Mouse (Mus musculus) liver, adult 2 months (tissue): ENCODE results near the gene Timp2. TPM values are rescaled to one million over a fixed set of nuclear protein-coding genes. Genes with fewer than 3 reads are reported as not detected.
"Not testable (repeated sequence)": the region's sequence is repeated elsewhere in the genome, so short reads cannot be mapped to it uniquely, and the experiment has no call there.

Experiments
- DNase-seq: peaks from one replicate; pipeline ENCODE4 v3.0.0-alpha.2; 2011; ENCODE audit warnings: low read depth, low spot score; ENCODE audit errors: extremely low read depth
- H3K27ac ChIP-seq: fragments of 200-500 bp; replicated peaks from 2 replicates; pipeline ENCODE4 v1.5.1; 2012; ENCODE audit warnings: low read depth, mild to moderate bottlenecking, control low read depth, inconsistent platforms, low read length; ENCODE audit not compliant: insufficient read depth
- H3K27me3 ChIP-seq: fragments of 200-500 bp; 2 replicates; pipeline ENCODE4 v1.6.1; 2012; ENCODE audit warnings: mild to moderate bottlenecking, moderate library complexity, low read length, inconsistent platforms; ENCODE audit not compliant: control insufficient read depth, insufficient read depth
- H3K36me3 ChIP-seq: fragments of 200-500 bp; 2 replicates; pipeline ENCODE4 v1.6.1; 2012; ENCODE audit warnings: low read length, inconsistent platforms; ENCODE audit not compliant: control insufficient read depth, insufficient read depth
- H3K4me1 ChIP-seq: fragments of 200-500 bp; 2 replicates; pipeline ENCODE4 v1.6.1; 2011; ENCODE audit warnings: low read length; ENCODE audit not compliant: control insufficient read depth, insufficient read depth
- H3K4me3 ChIP-seq: fragments of 200-500 bp; 2 replicates; pipeline ENCODE4 v1.5.1; 2011; ENCODE audit warnings: low read depth, mild to moderate bottlenecking, control low read depth, low read length, moderate library complexity; ENCODE audit not compliant: insufficient read depth
- H3K79me2 ChIP-seq: fragments of 200-500 bp; 2 replicates; pipeline ENCODE4 v1.6.1; 2012; ENCODE audit warnings: inconsistent platforms, mild to moderate bottlenecking, low read length, moderate library complexity; ENCODE audit not compliant: control insufficient read depth, insufficient read depth
- H3K9ac ChIP-seq: fragments of 200-500 bp; 2 replicates; pipeline ENCODE4 v1.6.1; 2012; ENCODE audit warnings: low read depth, mild to moderate bottlenecking, control low read depth, inconsistent platforms, low read length
- CTCF ChIP-seq: fragments of 200-500 bp; IDR thresholded peaks from 2 replicates; pipeline ENCODE4 v1.5.1; 2011; ENCODE audit warnings: low read depth, low read length, control low read depth
- POLR2A ChIP-seq: fragments of 200-500 bp; IDR thresholded peaks from 2 replicates; pipeline ENCODE4 v1.6.1; 2011; ENCODE audit warnings: low read length, control low read depth; ENCODE audit not compliant: insufficient read depth; ENCODE audit errors: extremely low read depth
- WGBS: fragments of 180-500 bp; shearing (Covaris S2); methylation state at CpG from one replicate; pipeline ENCODE4 v1.1.7; 2018; 5-methylcytosine and 5-hydroxymethylcytosine counted together
- polyA plus RNA-seq: library from polyadenylated mRNA; depleted of rRNA; stranded (reverse); fragments of >200 nt; gene quantifications from 2 replicates; pipeline ENCODE4 v1.2.3, GENCODE M21; 2012
- total RNA-seq: library from RNA; depleted of rRNA; stranded (reverse); fragments of >200 nt; gene quantifications from 2 replicates; pipeline ENCODE4 v1.2.3, GENCODE M21; 2014

Timp2 gene
- total and polyA plus RNA-seq, 2 experiments: 2.6 to 7.9 TPM

- Histone ChIP-seq H3K9ac (no peak overlapping the region), H3K27ac (no peak overlapping the region), H3K4me3 (no peak overlapping the region), H3K79me2 (no peaks in the 10 kb centered on the region), H3K27me3 (no peaks in the 10 kb centered on the region), H3K36me3 (peaks cover 11% of the 10 kb centered on the region; the same call in 1 of the 2 replicates), H3K4me1 (no peaks in the 10 kb centered on the region)
- TF ChIP-seq CTCF (no peak), POLR2A (no peak)
- whole genome bisulfite sequencing: 59% methylated on average over 5 of the region's 5 CpGs
- DNase-seq: no peak
Observed at GRCm38 (mm10) chr11:118393991-118394390, 38.5 kb upstream of the Timp2 start.

- H3K27me3 ChIP-seq, H3K9ac ChIP-seq, H3K79me2 ChIP-seq, H3K27ac ChIP-seq, H3K4me3 ChIP-seq, H3K36me3 ChIP-seq, H3K4me1 ChIP-seq, DNase-seq: not testable (repeated sequence)
- WGBS: 97% methylated on average over 13 of the region's 13 CpGs
Observed at GRCm38 (mm10) chr11:118387816-118388215, 32.3 kb upstream of the Timp2 start.

DNA sequence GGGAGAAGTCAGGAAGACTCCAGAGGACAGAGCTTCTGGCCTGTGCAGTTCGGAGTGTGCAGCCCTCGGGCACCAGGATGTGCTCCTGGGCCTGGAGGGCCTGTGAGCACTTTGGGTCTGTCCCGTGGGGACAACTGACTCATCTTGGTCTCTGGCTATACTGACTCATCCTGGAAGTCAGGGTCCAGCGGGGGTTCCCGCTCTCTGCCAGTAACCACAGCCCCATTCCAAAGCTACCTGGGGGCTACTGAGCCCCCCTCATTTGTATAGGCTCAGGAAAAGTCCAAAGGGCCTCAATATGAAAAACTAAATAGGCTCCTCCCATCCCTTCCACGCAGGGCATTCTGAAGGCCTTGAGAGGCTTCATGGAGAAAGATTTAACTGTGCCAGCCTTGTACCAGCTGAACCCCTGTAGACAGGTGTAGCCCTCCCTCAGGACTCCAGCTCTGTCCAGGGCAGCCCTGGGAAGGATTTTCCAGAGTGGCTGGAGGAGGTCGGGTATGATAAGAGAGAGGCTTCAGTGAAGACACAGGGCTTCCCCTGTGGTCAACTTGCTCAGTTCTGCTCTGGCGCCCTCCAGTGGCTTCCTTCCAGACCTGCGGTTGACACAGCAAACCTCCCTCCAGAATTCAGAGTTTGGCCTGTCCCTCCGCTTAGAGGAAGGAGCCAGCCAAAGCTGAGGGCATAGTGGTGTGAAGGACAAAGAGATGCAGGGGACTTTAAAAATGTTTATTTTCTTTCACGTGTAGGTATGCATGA lies 23.9 kb upstream of the Timp2 start:
- Histone ChIP-seq H3K27me3 (no peaks in the 10 kb centered on the region), H3K4me1 (no peaks in the 10 kb centered on the region), H3K4me3 (no peak overlapping the region), H3K9ac (no peak overlapping the region), H3K27ac (no peak overlapping the region), H3K79me2 (no peaks in the 10 kb centered on the region), H3K36me3 (no peaks in the 10 kb centered on the region)
- no peak for TF ChIP-seq POLR2A
- peak; percentile 92 for TF ChIP-seq CTCF
- DNase-seq: peak; percentile 35
- WGBS: 48% methylated on average over 11 of the region's 11 CpGs

GRCm38 (mm10) chr11:118378656-118379055 lies 23.1 kb upstream of the Timp2 start:
- WGBS: 89% methylated on average over 6 of the region's 6 CpGs
- no peak for TF ChIP-seq POLR2A
- no peak for TF ChIP-seq CTCF
- DNase-seq: no peak

DNA sequence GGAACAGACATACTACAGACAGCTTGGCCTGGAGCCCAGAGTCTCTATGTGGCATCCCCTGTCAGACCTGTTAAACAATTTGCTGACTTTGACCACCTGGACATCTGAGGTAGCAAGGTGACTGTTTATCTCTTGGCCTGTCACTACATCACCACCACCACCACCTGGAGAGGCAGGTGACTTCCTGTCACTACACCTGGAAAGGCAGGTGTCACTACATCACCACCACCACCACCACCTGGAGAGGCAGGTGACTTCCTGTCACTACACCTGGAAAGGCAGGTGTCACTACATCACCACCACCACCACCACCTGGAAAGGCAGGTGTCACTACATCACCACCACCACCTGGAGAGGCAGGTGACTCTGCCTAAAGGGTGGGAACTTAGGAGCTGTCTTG lies 20.8 kb upstream of the Timp2 start:
- not testable (repeated sequence) for H3K4me1 ChIP-seq, H3K79me2 ChIP-seq, H3K27ac ChIP-seq, H3K36me3 ChIP-seq, DNase-seq, H3K27me3 ChIP-seq, H3K9ac ChIP-seq, H3K4me3 ChIP-seq

More at GRCm38 (mm10) chr11:118378656-118379055, 23.1 kb upstream of the Timp2 start:
- Histone ChIP-seq H3K4me3 (no peak overlapping the region), H3K27me3 (no peaks in the 10 kb centered on the region), H3K36me3 (no peaks in the 10 kb centered on the region), H3K9ac (no peak overlapping the region), H3K27ac (no peak overlapping the region), H3K79me2 (no peaks in the 10 kb centered on the region), H3K4me1 (no peaks in the 10 kb centered on the region)

DNA sequence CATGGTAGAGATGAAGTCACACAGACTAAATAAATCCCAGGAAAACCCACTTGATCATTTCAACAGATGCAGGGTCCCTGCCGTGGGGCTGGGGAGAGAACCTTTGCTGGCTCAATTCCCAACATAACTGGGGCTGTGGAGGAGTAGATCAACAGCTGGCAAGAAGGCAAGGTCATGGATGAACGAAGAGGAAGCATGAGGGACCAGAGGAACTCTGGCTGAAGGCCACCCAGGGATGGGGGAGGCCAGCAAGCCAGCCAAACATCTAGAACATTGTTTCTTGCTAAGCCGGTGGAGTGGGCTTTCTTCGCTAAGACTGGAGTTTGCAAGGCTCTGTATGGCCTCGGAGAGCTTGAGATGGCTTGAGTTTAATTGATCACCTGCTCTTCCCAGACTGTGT lies 20.3 kb upstream of the Timp2 start:
- H3K27me3 ChIP-seq: no peaks in the 10 kb centered on the region
- H3K9ac ChIP-seq: no peak overlapping the region
- DNase-seq: no peak
- no peak overlapping the region for H3K4me3 ChIP-seq
- no peaks in the 10 kb centered on the region for H3K4me1 ChIP-seq
- H3K36me3 ChIP-seq: no peaks in the 10 kb centered on the region
- no peaks in the 10 kb centered on the region for H3K79me2 ChIP-seq
- H3K27ac ChIP-seq: no peak overlapping the region
- WGBS: 67% methylated on average over 5 of the region's 5 CpGs
- TF ChIP-seq CTCF (no peak), POLR2A (no peak)
